Mouse (Mus musculus) bone marrow macrophage, adult 2 months (primary cell): ENCODE measurements around the gene 1700013G24Rik.

Experiments used
- CTCF ChIP-seq: IDR thresholded peaks from 2 replicates; pipeline ENCODE4 v1.5.1; 2012; ENCODE audit warnings: low read depth, mild to moderate bottlenecking, low read length, moderate library complexity
- POLR2A ChIP-seq: IDR thresholded peaks from 2 replicates; pipeline ENCODE4 v1.6.1; 2012; ENCODE audit warnings: mild to moderate bottlenecking, low read depth, low read length, borderline replicate concordance

DNA sequence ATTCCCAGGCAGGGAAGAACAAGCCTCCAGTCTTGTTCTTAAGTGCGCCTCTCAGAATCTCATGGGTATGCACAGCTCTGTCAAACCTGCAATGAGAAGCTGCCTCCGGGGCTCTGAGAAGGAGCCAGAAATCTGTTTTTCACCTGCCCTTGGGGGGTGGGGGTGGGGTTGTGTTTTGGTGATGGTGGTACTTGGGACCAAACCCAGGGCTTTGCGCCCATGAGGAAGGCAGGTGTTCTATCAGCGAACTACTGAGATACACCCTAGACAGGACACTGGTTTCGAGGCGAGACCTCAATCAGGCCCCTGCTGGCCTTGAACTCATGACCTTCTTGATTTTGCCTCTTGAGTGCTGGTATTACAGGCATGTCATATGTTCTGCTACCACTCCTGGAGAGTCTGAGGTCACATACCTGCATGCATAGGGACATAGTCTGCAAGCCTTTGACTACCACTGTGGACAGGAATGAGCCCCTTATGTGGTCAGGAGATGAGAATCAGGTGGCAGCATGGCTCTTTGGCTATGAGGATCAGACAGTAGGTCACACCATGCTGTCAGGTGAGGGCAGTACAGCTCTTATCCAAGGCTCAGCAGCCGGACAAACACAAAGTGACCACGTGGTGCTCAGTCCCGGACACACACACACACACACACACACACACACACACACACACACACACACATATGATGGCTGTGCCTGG, 45.9 kb downstream of the 1700013G24Rik start:
- TF ChIP-seq POLR2A = no peak
- no peak for TF ChIP-seq CTCF
